Mouse (Mus musculus): ENCODE data around the gene Tns1.

The Tns1 gene

GRCm38 (mm10) chr1:73860421-73860820 is 263.8 kb downstream of the Tns1 start:
- DNase-seq (ENCODE audit: low read depth, low spot score), result no peak

Measured in forelimb bud, embryonic 11.5 days (tissue).